Mouse (Mus musculus) forebrain, postnatal 0 days (tissue): Measurements from ENCODE around the gene Rgsl1. TPM values are rescaled to one million over a fixed set of nuclear protein-coding genes. Genes with fewer than 3 reads are reported as not detected.
"Not testable (repeated sequence)": the region's sequence is repeated elsewhere in the genome, so short reads cannot be mapped to it uniquely, and the experiment has no call there.

Experiments used
- ATAC-seq: fragments of 200-750 bp; cut with Nextera tagmentation; 2 replicates; pipeline ENCODE4 v1.8.0; 2017; ENCODE audit warnings: mild to moderate bottlenecking, moderate library complexity
- DNase-seq: peaks from one replicate; pipeline ENCODE4 v3.0.0-alpha.2; 2015
- H3K27ac ChIP-seq: fragments of 300-500 bp; sonication (generic); 2 replicates; pipeline ENCODE4 v1.5.1; 2014; ENCODE audit warnings: low read depth, mild to moderate bottlenecking, antibody characterized with exemption, low read length, moderate library complexity, mixed read lengths
- H3K27me3 ChIP-seq: fragments of 300-500 bp; sonication (generic); 2 replicates; pipeline ENCODE4 v1.6.1; 2014; ENCODE audit warnings: mild to moderate bottlenecking, low read length, mixed read lengths; ENCODE audit not compliant: insufficient read depth
- H3K36me3 ChIP-seq: fragments of 300-500 bp; sonication (generic); 2 replicates; pipeline ENCODE4 v1.6.1; 2014; ENCODE audit warnings: mild to moderate bottlenecking, moderate library complexity; ENCODE audit not compliant: insufficient read depth
- H3K4me1 ChIP-seq: fragments of 300-500 bp; sonication (generic); 2 replicates; pipeline ENCODE4 v1.6.1; 2014; ENCODE audit warnings: antibody characterized with exemption; ENCODE audit not compliant: insufficient read depth
- H3K4me2 ChIP-seq: fragments of 300-500 bp; sonication (generic); 2 replicates; pipeline ENCODE4 v1.6.1; 2014; ENCODE audit warnings: low read depth, mild to moderate bottlenecking, moderate library complexity
- H3K4me3 ChIP-seq: fragments of 300-500 bp; sonication (generic); 2 replicates; pipeline ENCODE4 v1.5.1; 2014; ENCODE audit warnings: low read depth, low read length, mixed read lengths
- H3K9ac ChIP-seq: fragments of 300-500 bp; sonication (generic); 2 replicates; pipeline ENCODE4 v1.6.1; 2014; ENCODE audit warnings: mild to moderate bottlenecking
- H3K9me3 ChIP-seq: fragments of 300-500 bp; sonication (generic); 2 replicates; pipeline ENCODE4 v1.6.1; 2016; ENCODE audit warnings: low read length
- CTCF ChIP-seq: sonication (generic); IDR thresholded peaks from 2 replicates; pipeline ENCODE4 v1.5.1; 2016; ENCODE audit warnings: antibody characterized with exemption, control low read depth, low read depth
- WGBS: fragments of 180-500 bp; shearing (Covaris S2); extraction: QIAGEN DNeasy Blood & Tissue Kit; methylation state at CpG from one replicate; pipeline ENCODE4 v1.1.7; 2014; 5-methylcytosine and 5-hydroxymethylcytosine counted together
- polyA plus RNA-seq: library from polyadenylated mRNA; unstranded; fragments of >200 nt; fragmentation: Nextera tagmentation; extraction: Ambion mirVana; gene quantifications from 2 replicates; pipeline ENCODE4 v1.2.1, GENCODE M21; 2015
- total RNA-seq: library from RNA; depleted of rRNA; stranded (reverse); fragments of >200 nt; gene quantifications from 2 replicates; pipeline ENCODE4 v1.2.3, GENCODE M21; 2014

Gene Rgsl1
- total and polyA plus RNA-seq, 2 experiments from 2014 or later: 0.44 to 0.90 TPM

DNA sequence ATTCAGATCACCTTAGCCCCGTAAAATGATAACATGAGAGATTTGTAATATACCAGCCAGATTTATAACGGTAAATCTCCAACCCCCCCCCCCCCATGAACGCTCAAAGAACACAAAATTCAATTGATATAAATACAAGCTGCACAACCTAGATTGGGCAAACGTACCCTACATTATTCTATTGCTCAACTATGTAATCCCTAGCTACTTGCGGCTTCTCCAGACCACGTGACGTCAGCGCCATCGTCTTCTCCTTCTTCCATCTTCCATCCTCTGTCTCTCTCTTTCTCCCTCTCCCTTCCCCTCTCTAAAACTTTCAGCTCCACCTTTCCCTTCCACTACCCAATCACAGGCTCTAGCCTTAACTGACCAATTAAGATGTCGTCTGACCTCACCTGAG, 65.7 kb downstream of the Rgsl1 start:
- Histone ChIP-seq H3K36me3 (no peaks in the 10 kb centered on the region), H3K4me1 (no peaks in the 10 kb centered on the region), H3K9me3 (no peaks in the 10 kb centered on the region), H3K27me3 (no peaks in the 10 kb centered on the region), H3K27ac (no peak overlapping the region), H3K4me3 (no peak overlapping the region), H3K9ac (no peak overlapping the region), H3K4me2 (no peak overlapping the region)
- 90% methylated on average over 10 of the region's 10 CpGs for WGBS
- DNase-seq: no peak
- no peak for TF ChIP-seq CTCF
- ATAC-seq: no peak

- no peak for TF ChIP-seq CTCF
These were observed 67.7 kb downstream of the Rgsl1 start for GRCm38 (mm10) chr1:153776257-153776656.

GRCm38 (mm10) chr1:153775174-153775573, 68.8 kb downstream of the Rgsl1 start:
- WGBS: 93% methylated on average over 6 of the region's 6 CpGs
- ATAC-seq: no peak

More at GRCm38 (mm10) chr1:153776257-153776656, 67.7 kb downstream of the Rgsl1 start:
- H3K4me1 ChIP-seq: no peaks in the 10 kb centered on the region
- WGBS: 67% methylated on average over 7 of the region's 7 CpGs
- ATAC-seq: peak; percentile 80
- DNase-seq: peak; percentile 54
- H3K9me3 ChIP-seq: no peaks in the 10 kb centered on the region
- no peak overlapping the region for H3K9ac ChIP-seq
- H3K27ac ChIP-seq: no peak overlapping the region
- H3K4me3 ChIP-seq: no peak overlapping the region
- H3K27me3 ChIP-seq: no peaks in the 10 kb centered on the region
- no peak overlapping the region for H3K4me2 ChIP-seq
- no peaks in the 10 kb centered on the region for H3K36me3 ChIP-seq

GRCm38 (mm10) chr1:153770776-153771167, 73.2 kb downstream of the Rgsl1 start:
- Histone ChIP-seq H3K4me3 (no peak overlapping the region), H3K4me1 (no peaks in the 10 kb centered on the region), H3K9me3 (no peaks in the 10 kb centered on the region), H3K27ac (no peak overlapping the region), H3K36me3 (no peaks in the 10 kb centered on the region), H3K27me3 (no peaks in the 10 kb centered on the region), H3K9ac (no peak overlapping the region), H3K4me2 (no peak overlapping the region)
- TF ChIP-seq CTCF: no peak
- ATAC-seq: no peak
- DNase-seq: no peak
- WGBS: 95% methylated on average over 1 of the region's 1 CpGs

More at GRCm38 (mm10) chr1:153775174-153775573, 68.8 kb downstream of the Rgsl1 start:
- Histone ChIP-seq H3K9me3 (no peaks in the 10 kb centered on the region), H3K4me3 (no peak overlapping the region), H3K4me2 (no peak overlapping the region), H3K27ac (no peak overlapping the region), H3K9ac (no peak overlapping the region), H3K27me3 (no peaks in the 10 kb centered on the region), H3K36me3 (no peaks in the 10 kb centered on the region), H3K4me1 (no peaks in the 10 kb centered on the region)
- no peak for TF ChIP-seq CTCF
- no peak for DNase-seq

DNA sequence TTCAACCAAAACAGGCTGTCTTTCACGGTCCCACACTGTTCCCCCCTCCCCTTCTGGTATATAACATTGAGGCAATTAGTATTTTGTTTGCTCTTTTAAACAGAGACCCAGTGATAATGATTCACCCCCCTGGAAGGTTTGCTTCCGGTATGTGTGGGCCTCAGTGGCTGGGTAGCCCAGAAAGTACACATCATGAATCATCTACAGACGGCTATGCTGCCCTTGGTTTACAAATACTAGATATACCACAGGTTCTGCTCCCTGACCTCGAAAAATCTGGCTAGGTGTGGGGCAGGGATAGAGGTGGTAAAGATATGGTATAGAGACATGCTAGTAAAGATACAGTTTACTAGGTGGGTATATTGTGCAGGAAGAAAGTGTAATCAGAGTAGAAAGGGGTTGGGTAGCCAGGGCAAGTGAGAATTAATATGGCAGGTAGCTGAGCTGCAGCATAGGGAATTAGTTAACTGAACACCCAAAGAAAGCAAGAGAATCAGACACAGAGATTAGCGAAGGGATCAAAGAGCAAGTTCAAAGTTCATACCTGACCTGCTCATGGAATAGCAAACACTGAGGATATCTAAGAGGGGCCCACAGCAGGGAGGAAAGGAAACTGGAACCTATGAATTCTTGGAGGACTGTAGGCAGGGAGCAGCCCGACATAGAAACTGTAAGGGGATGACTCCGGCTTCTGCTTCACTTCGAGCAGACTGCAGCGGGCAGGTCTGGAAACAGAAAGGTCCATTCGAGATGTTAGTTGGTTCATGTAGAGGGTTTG, 73.8 kb downstream of the Rgsl1 start:
- H3K4me2 ChIP-seq: no peak overlapping the region
- no peak overlapping the region for H3K27ac ChIP-seq
- H3K27me3 ChIP-seq: no peaks in the 10 kb centered on the region
- ATAC-seq (no peak), DNase-seq (no peak)
- H3K36me3 ChIP-seq: no peaks in the 10 kb centered on the region
- TF ChIP-seq CTCF: no peak
- 84% methylated on average over 10 of the region's 10 CpGs for WGBS
- no peak overlapping the region for H3K4me3 ChIP-seq
- H3K9me3 ChIP-seq: no peaks in the 10 kb centered on the region
- H3K4me1 ChIP-seq: no peaks in the 10 kb centered on the region
- H3K9ac ChIP-seq: no peak overlapping the region

- not testable (repeated sequence) for H3K27me3 ChIP-seq, DNase-seq, H3K36me3 ChIP-seq, H3K4me3 ChIP-seq, ATAC-seq, H3K4me2 ChIP-seq, H3K27ac ChIP-seq, H3K4me1 ChIP-seq, H3K9me3 ChIP-seq, H3K9ac ChIP-seq
- 69% methylated on average over 6 of the region's 6 CpGs for WGBS
These were observed 74.4 kb downstream of the Rgsl1 start for GRCm38 (mm10) chr1:153769571-153769970.

DNA sequence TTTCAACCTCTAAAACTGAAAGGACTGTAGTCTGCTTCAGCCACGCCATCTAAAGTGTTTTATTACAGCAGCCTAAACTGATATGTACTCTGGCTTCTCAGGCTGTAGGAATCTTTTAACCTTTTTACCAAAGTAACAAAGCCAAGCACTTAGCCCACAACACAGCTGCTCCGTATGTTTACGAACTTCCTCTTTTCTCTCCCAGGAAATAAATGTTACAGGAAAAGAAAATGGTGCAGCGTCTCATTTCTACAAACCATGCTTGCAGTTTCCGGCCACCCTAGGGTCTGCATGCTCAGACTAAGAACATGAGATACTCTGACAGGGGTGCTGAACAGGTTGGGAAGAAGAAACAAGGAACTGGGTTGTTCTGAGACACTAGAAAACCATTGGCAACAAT, 75.5 kb downstream of the Rgsl1 start:
- Histone ChIP-seq H3K36me3 (no peaks in the 10 kb centered on the region; the same call in 1 of the 2 replicates), H3K4me2 (no peak overlapping the region), H3K27me3 (no peaks in the 10 kb centered on the region), H3K4me1 (no peaks in the 10 kb centered on the region), H3K9me3 (no peaks in the 10 kb centered on the region), H3K9ac (no peak overlapping the region), H3K4me3 (no peak overlapping the region), H3K27ac (no peak overlapping the region)
- ATAC-seq (no peak), DNase-seq (no peak)
- WGBS: 84% methylated on average over 5 of the region's 5 CpGs
- TF ChIP-seq CTCF: no peak
